Mouse (Mus musculus) limb, embryonic 14.5 days (tissue): ENCODE results near the gene 2810004N23Rik. TPM values are rescaled to one million over a fixed set of nuclear protein-coding genes. Genes with fewer than 3 reads are reported as not detected.

ENCODE experiments used
- ATAC-seq: fragments of 200-750 bp; cut with Nextera tagmentation; 2 replicates; pipeline ENCODE4 v1.8.0; 2017; ENCODE audit warnings: low read depth, moderate number of reproducible peaks, moderate TSS enrichment; ENCODE audit not compliant: low FRiP score
- DNase-seq: peaks from one replicate; pipeline ENCODE4 v3.0.0-alpha.2; 2015; ENCODE audit warnings: low spot score
- H3K27ac ChIP-seq: fragments of 300-500 bp; sonication (generic); replicated peaks from 2 replicates; pipeline ENCODE4 v1.5.1; 2014; ENCODE audit warnings: low read depth, mild to moderate bottlenecking, low read length, moderate library complexity, mixed read lengths
- H3K27me3 ChIP-seq: fragments of 300-500 bp; sonication (generic); 2 replicates; pipeline ENCODE4 v1.6.1; 2014; ENCODE audit warnings: low read length, mixed read lengths; ENCODE audit not compliant: control insufficient read depth, insufficient read depth
- H3K36me3 ChIP-seq: fragments of 300-500 bp; sonication (generic); 2 replicates; pipeline ENCODE4 v1.6.1; 2014; ENCODE audit warnings: mild to moderate bottlenecking, low read length, moderate library complexity, mixed read lengths; ENCODE audit not compliant: control insufficient read depth, insufficient read depth
- H3K4me1 ChIP-seq: fragments of 300-500 bp; sonication (generic); 2 replicates; pipeline ENCODE4 v1.6.1; 2014; ENCODE audit warnings: antibody characterized with exemption, low read length, mixed read lengths; ENCODE audit not compliant: control insufficient read depth, insufficient read depth
- H3K4me2 ChIP-seq: fragments of 300-500 bp; sonication (generic); replicated peaks from 2 replicates; pipeline ENCODE4 v1.6.1; 2014; ENCODE audit warnings: low read depth, mild to moderate bottlenecking, low read length, moderate library complexity; ENCODE audit not compliant: severe bottlenecking
- H3K4me3 ChIP-seq: fragments of 300-500 bp; sonication (generic); replicated peaks from 2 replicates; pipeline ENCODE4 v1.5.1; 2014; ENCODE audit warnings: low read length
- H3K9ac ChIP-seq: fragments of 300-500 bp; sonication (generic); 2 replicates; pipeline ENCODE4 v1.6.1; 2014; ENCODE audit warnings: mild to moderate bottlenecking, low read depth, low read length, moderate library complexity; ENCODE audit not compliant: severe bottlenecking
- H3K9me3 ChIP-seq: fragments of 300-500 bp; sonication (generic); 2 replicates; pipeline ENCODE4 v1.6.1; 2016; ENCODE audit warnings: low read length; ENCODE audit not compliant: control insufficient read depth
- POLR2A ChIP-seq: fragments of 200-500 bp; IDR thresholded peaks from 2 replicates; pipeline ENCODE4 v1.8.0; 2012; ENCODE audit warnings: inconsistent platforms, mild to moderate bottlenecking, moderate library complexity, borderline replicate concordance; ENCODE audit not compliant: insufficient read depth, insufficient read length; ENCODE audit errors: extremely low read depth
- WGBS: fragments of 180-500 bp; shearing (Covaris S2); extraction: QIAGEN DNeasy Blood & Tissue Kit; methylation state at CpG from one replicate; pipeline ENCODE4 v1.1.7; 2014; 5-methylcytosine and 5-hydroxymethylcytosine counted together
- polyA plus RNA-seq, 2 experiments: library from polyadenylated mRNA; depleted of rRNA in 1 of 2; stranded (reverse) in 1 of 2; unstranded in 1 of 2; fragments of >200 nt; fragmentation: Nextera tagmentation in 1 of 2; extraction: Ambion mirVana in 1 of 2; gene quantifications; 2 replicates each; pipeline versions ENCODE4 v1.2.1 to v1.2.3; 2012 to 2014

The 2810004N23Rik gene
- polyA plus RNA-seq (2012; rRNA removed), result 28.7 and 30.6 TPM in 2 replicates
- polyA plus RNA-seq (2014; fragmentation: Nextera tagmentation; extraction: Ambion mirVana), result 35.2 and 35.4 TPM in 2 replicates

- peak; percentile 97 for ATAC-seq
- Histone ChIP-seq H3K4me2 (peak within 1 kb of the TSS; percentile 77), H3K27me3 (no peaks in the 10 kb centered on the region), H3K9ac (peak within 1 kb of the TSS; percentile 95), H3K36me3 (peaks cover 33% of the 10 kb centered on the region), H3K4me1 (peaks cover 9% of the 10 kb centered on the region), H3K4me3 (peak within 1 kb of the TSS; percentile 96), H3K27ac (peak within 1 kb of the TSS; percentile 90), H3K9me3 (no peaks in the 10 kb centered on the region)
- peak; percentile 90 for TF ChIP-seq POLR2A
- DNase-seq, result peak; percentile 86
- WGBS, result 2% methylated on average over 55 of the region's 55 CpGs
These were observed at the start of gene 2810004N23Rik, which contains the start of gene Gnpat for GRCm38 (mm10) chr8:124862321-124863162. 2810004N23Rik (minus strand) TSS chr8:124863120. Gnpat (plus strand) TSS chr8:124863033.

- DNase-seq (no peak), ATAC-seq (no peak)
- TF ChIP-seq POLR2A, result no peak
- H3K4me3 ChIP-seq, result no peak overlapping the region
- 77% methylated on average over 17 of the region's 17 CpGs for WGBS
- H3K9ac ChIP-seq, result no peak overlapping the region
- no peaks in the 10 kb centered on the region for H3K4me1 ChIP-seq
- H3K27ac ChIP-seq, result no peak overlapping the region
- H3K36me3 ChIP-seq, result peaks cover 77% of the 10 kb centered on the region
- H3K4me2 ChIP-seq, result no peak overlapping the region
- H3K9me3 ChIP-seq, result no peaks in the 10 kb centered on the region
- H3K27me3 ChIP-seq, result no peaks in the 10 kb centered on the region
These were observed 49.3 kb upstream of the 2810004N23Rik start for GRCm38 (mm10) chr8:124911938-124912872.

GRCm38 (mm10) chr8:124910349-124910748, 47.4 kb upstream of the 2810004N23Rik start:
- H3K27me3 ChIP-seq, result no peaks in the 10 kb centered on the region
- H3K27ac ChIP-seq, result no peak overlapping the region
- H3K9me3 ChIP-seq, result no peaks in the 10 kb centered on the region
- no peaks in the 10 kb centered on the region for H3K4me1 ChIP-seq
- H3K4me2 ChIP-seq, result no peak overlapping the region
- no peak for DNase-seq
- peaks cover 89% of the 10 kb centered on the region for H3K36me3 ChIP-seq
- WGBS, result 86% methylated on average over 10 of the region's 10 CpGs
- no peak for ATAC-seq
- TF ChIP-seq POLR2A, result no peak
- no peak overlapping the region for H3K4me3 ChIP-seq
- no peak overlapping the region for H3K9ac ChIP-seq

GRCm38 (mm10) chr8:124909936-124910335, 47.0 kb upstream of the 2810004N23Rik start:
- H3K36me3 ChIP-seq, result peaks cover 88% of the 10 kb centered on the region
- H3K4me2 ChIP-seq, result no peak overlapping the region
- no peak overlapping the region for H3K27ac ChIP-seq
- no peak overlapping the region for H3K9ac ChIP-seq
- H3K4me1 ChIP-seq, result no peaks in the 10 kb centered on the region
- ATAC-seq, result no peak
- H3K9me3 ChIP-seq, result no peaks in the 10 kb centered on the region
- TF ChIP-seq POLR2A, result no peak
- no peaks in the 10 kb centered on the region for H3K27me3 ChIP-seq
- H3K4me3 ChIP-seq, result no peak overlapping the region
- DNase-seq, result no peak
- 91% methylated on average over 16 of the region's 16 CpGs for WGBS

GRCm38 (mm10) chr8:124905482-124905881, 42.6 kb upstream of the 2810004N23Rik start:
- ATAC-seq (no peak), DNase-seq (no peak)
- H3K4me2 ChIP-seq, result no peak overlapping the region
- no peak overlapping the region for H3K9ac ChIP-seq
- peaks cover 83% of the 10 kb centered on the region for H3K36me3 ChIP-seq
- H3K9me3 ChIP-seq, result no peaks in the 10 kb centered on the region
- no peaks in the 10 kb centered on the region for H3K4me1 ChIP-seq
- no peaks in the 10 kb centered on the region for H3K27me3 ChIP-seq
- no peak overlapping the region for H3K4me3 ChIP-seq
- no peak for TF ChIP-seq POLR2A
- 74% methylated on average over 2 of the region's 2 CpGs for WGBS
- H3K27ac ChIP-seq, result no peak overlapping the region
